Mouse (Mus musculus) heart, embryonic 16.5 days (tissue): ENCODE results near the gene Wwc1. TPM values are rescaled to one million over a fixed set of nuclear protein-coding genes. Genes with fewer than 3 reads are reported as not detected.

ENCODE experiments used
- polyA plus RNA-seq: library from polyadenylated mRNA; unstranded; fragments of >200 nt; fragmentation: Nextera tagmentation; extraction: Ambion mirVana; gene quantifications from 2 replicates; pipeline ENCODE4 v1.2.1, GENCODE M21; 2015

The Wwc1 gene
- polyA plus RNA-seq, 1 experiment from 2014 or later: 0.77 TPM

Other genes with a start within 250 kb of the Wwc1 start
- gene Pank3, start 211.0 kb downstream of the Wwc1 start, polyA plus RNA-seq: 8.3 and 9.2 TPM in 2 replicates
- gene Fbll1, start 181.6 kb downstream of the Wwc1 start, polyA plus RNA-seq: not detected in 2 replicates
- 59.1 and 64.5 TPM in 2 replicates for gene Rars, start 146.0 kb downstream of the Wwc1 start, polyA plus RNA-seq